Mouse (Mus musculus): ENCODE results near the gene Slc23a4.

DNA sequence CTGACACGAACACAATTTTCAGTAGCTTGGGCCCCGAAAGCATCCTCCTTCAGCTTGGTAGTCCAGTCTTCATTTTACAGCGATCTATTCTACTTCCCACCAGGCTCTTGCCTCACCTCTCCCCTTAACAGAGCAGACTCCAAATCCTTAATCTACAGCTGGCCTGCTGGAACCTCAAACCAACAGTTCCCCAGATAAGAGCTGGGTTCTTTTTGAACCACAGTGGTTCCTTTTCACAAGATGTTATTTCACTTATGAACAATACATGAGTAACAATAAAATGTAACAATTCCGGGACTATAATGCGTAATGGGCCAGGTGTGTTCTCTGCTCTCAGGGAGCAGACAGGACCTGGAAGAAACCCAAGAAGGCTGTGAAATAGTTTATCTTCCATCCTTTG is 28.4 kb upstream of the Slc23a4 start:
- TF ChIP-seq EP300 (IDR thresholded peaks at IDR 0.05; ENCODE audit: insufficient read depth, low read depth, low read length) = no peak
- no peak for TF ChIP-seq POLR2A (IDR thresholded peaks at IDR 0.05; ENCODE audit: insufficient read depth, low read depth, low read length)
- no peak for TF ChIP-seq CTCF (IDR thresholded peaks at IDR 0.05)
